Mouse (Mus musculus) yolk sac, embryonic 10.5 days (tissue): ENCODE data around the gene Il22ra1.

Source experiments
- DNase-seq: peaks from one replicate; pipeline ENCODE4 v3.0.0-alpha.2; 2017; ENCODE audit warnings: low spot score

Gene Il22ra1

GRCm38 (mm10) chr4:135770611-135771305, 42.8 kb downstream of the Il22ra1 start:
- no peak for DNase-seq

GRCm38 (mm10) chr4:135771592-135771991, 43.6 kb downstream of the Il22ra1 start:
- no peak for DNase-seq

GRCm38 (mm10) chr4:135772671-135773070, 44.7 kb downstream of the Il22ra1 start:
- no peak for DNase-seq

GRCm38 (mm10) chr4:135774496-135774895, 46.5 kb downstream of the Il22ra1 start:
- DNase-seq: no peak

- DNase-seq: no peak
These were observed 48.9 kb downstream of the Il22ra1 start for GRCm38 (mm10) chr4:135776850-135777249.

GRCm38 (mm10) chr4:135779661-135780060, 51.7 kb downstream of the Il22ra1 start:
- no peak for DNase-seq

GRCm38 (mm10) chr4:135780255-135780654, 52.3 kb downstream of the Il22ra1 start:
- DNase-seq: no peak

GRCm38 (mm10) chr4:135781304-135781703, 53.3 kb downstream of the Il22ra1 start:
- DNase-seq: no peak

- DNase-seq: no peak
These were observed 58.6 kb downstream of the Il22ra1 start for GRCm38 (mm10) chr4:135786581-135786980.

- DNase-seq: no peak
These were observed 59.3 kb downstream of the Il22ra1 start for GRCm38 (mm10) chr4:135787271-135787670.

GRCm38 (mm10) chr4:135789135-135789534, 61.2 kb downstream of the Il22ra1 start:
- DNase-seq: no peak

- DNase-seq: no peak
These were observed 64.8 kb downstream of the Il22ra1 start for GRCm38 (mm10) chr4:135792821-135793220.

GRCm38 (mm10) chr4:135797931-135798330, 70.0 kb downstream of the Il22ra1 start:
- no peak for DNase-seq

GRCm38 (mm10) chr4:135801543-135801942, 73.6 kb downstream of the Il22ra1 start:
- peak; percentile 85 for DNase-seq
